Mouse (Mus musculus) hindbrain, embryonic 12.5 days (tissue): ENCODE results near the gene Ercc4. TPM values are rescaled to one million over a fixed set of nuclear protein-coding genes. Genes with fewer than 3 reads are reported as not detected.

ENCODE experiments used
- ATAC-seq: fragments of 200-750 bp; cut with Nextera tagmentation; 2 replicates; pipeline ENCODE4 v1.8.0; 2017; ENCODE audit warnings: moderate TSS enrichment; ENCODE audit not compliant: low FRiP score
- H3K27ac ChIP-seq: fragments of 300-500 bp; sonication (generic); 2 replicates; pipeline ENCODE4 v1.5.1; 2016; ENCODE audit warnings: mild to moderate bottlenecking
- H3K27me3 ChIP-seq: fragments of 300-500 bp; sonication (generic); 2 replicates; pipeline ENCODE4 v1.6.1; 2016; ENCODE audit warnings: mild to moderate bottlenecking
- H3K36me3 ChIP-seq: fragments of 300-500 bp; sonication (generic); 2 replicates; pipeline ENCODE4 v1.6.1; 2016; ENCODE audit warnings: mild to moderate bottlenecking
- H3K4me1 ChIP-seq: fragments of 300-500 bp; sonication (generic); 2 replicates; pipeline ENCODE4 v1.6.1; 2016
- H3K4me2 ChIP-seq: fragments of 300-500 bp; sonication (generic); replicated peaks from 2 replicates; pipeline ENCODE4 v1.6.1; 2016; ENCODE audit warnings: mild to moderate bottlenecking
- H3K4me3 ChIP-seq: fragments of 300-500 bp; sonication (generic); 2 replicates; pipeline ENCODE4 v1.5.1; 2016; ENCODE audit warnings: mild to moderate bottlenecking
- H3K9ac ChIP-seq: fragments of 300-500 bp; sonication (generic); 2 replicates; pipeline ENCODE4 v1.6.1; 2016; ENCODE audit warnings: mild to moderate bottlenecking, moderate library complexity
- H3K9me3 ChIP-seq: fragments of 300-500 bp; sonication (generic); replicated peaks from 2 replicates; pipeline ENCODE4 v1.6.1; 2016; ENCODE audit warnings: mild to moderate bottlenecking
- WGBS: fragments of 180-500 bp; shearing (Covaris S2); methylation state at CpG from one replicate; pipeline ENCODE4 v1.1.7; 2016; 5-methylcytosine and 5-hydroxymethylcytosine counted together
- polyA plus RNA-seq: library from polyadenylated mRNA; unstranded; fragments of >200 nt; fragmentation: Nextera tagmentation; extraction: Ambion mirVana; gene quantifications from 2 replicates; pipeline ENCODE4 v1.2.1, GENCODE M21; 2016

Gene Ercc4
- polyA plus RNA-seq, 1 experiment from 2014 or later, result 17.3 TPM

GRCm38 (mm10) chr16:13184381-13184780, 74.9 kb downstream of the Ercc4 start:
- no peak overlapping the region for H3K4me2 ChIP-seq
- no peak overlapping the region for H3K27ac ChIP-seq
- WGBS, result 94% methylated on average over 3 of the region's 3 CpGs

GRCm38 (mm10) chr16:13189430-13190107, 80.1 kb downstream of the Ercc4 start:
- Histone ChIP-seq H3K27me3 (no peaks in the 10 kb centered on the region), H3K27ac (no peak overlapping the region), H3K4me2 (no peak overlapping the region), H3K9ac (no peak overlapping the region), H3K4me1 (no peaks in the 10 kb centered on the region), H3K4me3 (no peak overlapping the region), H3K9me3 (no peaks in the 10 kb centered on the region), H3K36me3 (no peaks in the 10 kb centered on the region)
- WGBS, result 52% methylated on average over 12 of the region's 12 CpGs
- ATAC-seq, result no peak

More at GRCm38 (mm10) chr16:13184381-13184780, 74.9 kb downstream of the Ercc4 start:
- H3K4me1 ChIP-seq, result no peaks in the 10 kb centered on the region
- H3K27me3 ChIP-seq, result no peaks in the 10 kb centered on the region
- H3K36me3 ChIP-seq, result no peaks in the 10 kb centered on the region
- no peak overlapping the region for H3K9ac ChIP-seq
- H3K9me3 ChIP-seq, result no peaks in the 10 kb centered on the region
- no peak for ATAC-seq
- H3K4me3 ChIP-seq, result no peak overlapping the region

GRCm38 (mm10) chr16:13190471-13190870, 81.0 kb downstream of the Ercc4 start:
- no peaks in the 10 kb centered on the region for H3K27me3 ChIP-seq
- WGBS, result 83% methylated on average over 5 of the region's 5 CpGs
- no peaks in the 10 kb centered on the region for H3K36me3 ChIP-seq
- ATAC-seq, result no peak
- H3K9me3 ChIP-seq, result no peaks in the 10 kb centered on the region
- H3K4me2 ChIP-seq, result no peak overlapping the region
- H3K4me3 ChIP-seq, result no peak overlapping the region
- H3K4me1 ChIP-seq, result no peaks in the 10 kb centered on the region
- H3K9ac ChIP-seq, result no peak overlapping the region
- H3K27ac ChIP-seq, result no peak overlapping the region

- Histone ChIP-seq H3K27me3 (no peaks in the 10 kb centered on the region), H3K27ac (no peak overlapping the region), H3K4me1 (no peaks in the 10 kb centered on the region), H3K9me3 (no peaks in the 10 kb centered on the region), H3K4me3 (no peak overlapping the region), H3K36me3 (no peaks in the 10 kb centered on the region), H3K4me2 (no peak overlapping the region), H3K9ac (no peak overlapping the region)
- no peak for ATAC-seq
- 71% methylated on average over 4 of the region's 4 CpGs for WGBS
Measured at GRCm38 (mm10) chr16:13191166-13191565, 81.7 kb downstream of the Ercc4 start.

GRCm38 (mm10) chr16:13193663-13194071, 84.2 kb downstream of the Ercc4 start:
- Histone ChIP-seq H3K9me3 (no peaks in the 10 kb centered on the region), H3K9ac (no peak overlapping the region), H3K36me3 (no peaks in the 10 kb centered on the region), H3K27ac (no peak overlapping the region), H3K4me2 (no peak overlapping the region), H3K4me3 (no peak overlapping the region), H3K4me1 (peaks cover 11% of the 10 kb centered on the region), H3K27me3 (no peaks in the 10 kb centered on the region)
- WGBS, result 75% methylated on average over 4 of the region's 4 CpGs
- no peak for ATAC-seq

DNA sequence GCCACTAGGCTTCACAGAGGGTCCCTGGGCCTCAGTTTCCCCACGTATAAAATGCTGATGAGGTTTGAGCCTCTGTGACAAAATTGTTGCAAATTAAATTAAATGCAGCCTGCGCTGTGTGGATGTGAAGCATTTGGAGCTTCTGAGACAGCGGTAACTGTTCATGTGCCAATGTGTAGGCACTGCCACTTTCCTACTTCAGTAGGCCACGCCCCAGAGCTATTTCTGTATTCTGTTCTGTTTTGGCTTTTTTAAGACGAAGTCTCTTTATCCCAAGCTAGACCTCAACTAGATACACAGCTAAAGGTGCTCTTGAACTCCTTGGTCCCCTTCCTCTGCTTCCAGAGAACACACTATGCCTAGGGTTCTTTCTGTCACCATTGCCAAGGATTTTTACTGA, 85.4 kb downstream of the Ercc4 start:
- H3K27ac ChIP-seq, result no peak overlapping the region
- no peak for ATAC-seq
- no peaks in the 10 kb centered on the region for H3K36me3 ChIP-seq
- H3K27me3 ChIP-seq, result no peaks in the 10 kb centered on the region
- 92% methylated on average over 5 of the region's 5 CpGs for WGBS
- no peak overlapping the region for H3K9ac ChIP-seq
- peaks cover 15% of the 10 kb centered on the region for H3K4me1 ChIP-seq
- no peaks in the 10 kb centered on the region for H3K9me3 ChIP-seq
- H3K4me3 ChIP-seq, result no peak overlapping the region
- no peak overlapping the region for H3K4me2 ChIP-seq

GRCm38 (mm10) chr16:13196626-13197025, 87.1 kb downstream of the Ercc4 start:
- no peaks in the 10 kb centered on the region for H3K27me3 ChIP-seq
- H3K27ac ChIP-seq, result no peak overlapping the region
- H3K36me3 ChIP-seq, result no peaks in the 10 kb centered on the region
- no peak overlapping the region for H3K9ac ChIP-seq
- no peak for ATAC-seq
- no peak overlapping the region for H3K4me2 ChIP-seq
- H3K4me1 ChIP-seq, result peaks cover 15% of the 10 kb centered on the region
- WGBS, result 61% methylated on average over 5 of the region's 5 CpGs
- no peak overlapping the region for H3K4me3 ChIP-seq
- no peaks in the 10 kb centered on the region for H3K9me3 ChIP-seq

GRCm38 (mm10) chr16:13197293-13197692, 87.8 kb downstream of the Ercc4 start:
- Histone ChIP-seq H3K27me3 (no peaks in the 10 kb centered on the region), H3K4me1 (peaks cover 15% of the 10 kb centered on the region), H3K9ac (no peak overlapping the region), H3K4me3 (no peak overlapping the region), H3K9me3 (no peaks in the 10 kb centered on the region), H3K27ac (no peak overlapping the region), H3K36me3 (no peaks in the 10 kb centered on the region), H3K4me2 (no peak overlapping the region)
- ATAC-seq, result no peak
- WGBS, result 36% methylated on average over 5 of the region's 5 CpGs

DNA sequence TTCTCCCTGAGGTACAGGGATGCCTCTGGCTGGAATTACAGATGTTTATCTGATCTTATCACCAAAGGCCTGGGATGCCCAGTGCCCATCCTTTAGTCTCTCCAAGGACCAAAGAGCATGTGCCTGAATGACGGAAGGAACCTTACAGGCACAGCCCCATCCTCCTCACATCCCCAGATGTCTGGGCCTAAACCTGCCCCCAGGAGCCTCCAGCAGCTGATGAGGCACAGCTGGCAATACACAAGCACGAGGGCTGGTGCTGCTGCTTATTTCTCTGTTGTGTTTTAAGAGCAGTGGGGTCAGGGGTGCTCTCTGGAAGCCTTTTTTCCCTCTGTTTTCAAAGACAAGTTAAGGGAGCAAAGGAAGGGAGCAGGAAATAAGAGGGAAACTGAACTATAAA, 89.7 kb downstream of the Ercc4 start:
- no peaks in the 10 kb centered on the region for H3K36me3 ChIP-seq
- ATAC-seq, result no peak
- no peaks in the 10 kb centered on the region for H3K9me3 ChIP-seq
- no peak overlapping the region for H3K4me3 ChIP-seq
- H3K27me3 ChIP-seq, result no peaks in the 10 kb centered on the region
- peaks cover 15% of the 10 kb centered on the region for H3K4me1 ChIP-seq
- WGBS, result 38% methylated on average over 2 of the region's 2 CpGs
- H3K9ac ChIP-seq, result no peak overlapping the region
- no peak overlapping the region for H3K27ac ChIP-seq
- H3K4me2 ChIP-seq, result no peak overlapping the region

Other genes with a start within 250 kb of the Ercc4 start
- 15.9 and 18.7 TPM in 2 replicates for gene Mrtfb, start 146.8 kb downstream of the Ercc4 start, polyA plus RNA-seq